In genomic region chr10:9900315-9901070, GRCm38 (mm10) we compare ENCODE assay signal across 8 mouse cellular contexts. TPM values are rescaled to one million over a fixed set of nuclear protein-coding genes. Genes with fewer than 3 reads are reported as not detected.
A peak's percentile ranks its signal among the peaks of the same experiment; 100 is the strongest.
DNase-seq lines count a peak whose midpoint lies in the region; ATAC-seq and TF ChIP-seq lines count a peak whose summit lies in the region.

No protein-coding gene starts in this region.

- intact Hi-C loops in left cerebral cortex, postnatal 25 days (cut with DNase I) = loop anchor here (2.0 kb wide), 2 partner anchors 200 to 420 kb away; no protein-coding TSS in a partner anchor

- H3K27ac ChIP-seq in forebrain, embryonic 15.5 days (replicated peaks) = peak overlapping the region; percentile 93
- peak overlapping the region; percentile 96 for H3K27ac ChIP-seq in hindbrain, embryonic 14.5 days
- H3K27ac ChIP-seq in spleen, adult 2 months (ENCODE audit: insufficient read depth, low read length) = peak overlapping the region; percentile 86

- peak; percentile 41 to 57 for DNase-seq in layer of hippocampus, adult 18-20 months (ENCODE audit: low spot score in 2 of 2)
- no peak for DNase-seq in layer of hippocampus, adult 9-10 months (ENCODE audit: low spot score)
- peak; percentile 23 for DNase-seq in c-Kit-positive CD71-positive TER-119-negative erythroid progenitor cells, embryonic 14.5 days (ENCODE audit: low read depth)
- DNase-seq in hindbrain, embryonic 14.5 days (ENCODE audit: low spot score) = peak; percentile 52
- DNase-seq in left cerebral cortex, postnatal 25 days (ENCODE audit: low spot score in 2 of 2) = peak; percentile 39 to 55
- DNase-seq in spleen, adult 2 months (ENCODE audit: low read depth in 1 of 2, low spot score in 2 of 2) = peak in 1 of 2 experiments; percentile 23

- H3K4me3 ChIP-seq in forebrain, embryonic 15.5 days = peak overlapping the region; percentile 73
- H3K4me3 ChIP-seq in hindbrain, embryonic 14.5 days (replicated peaks; ENCODE audit: low read length) = peak overlapping the region; percentile 73
- H3K4me3 ChIP-seq in spleen, adult 2 months (ENCODE audit: extremely low read depth, insufficient read depth, insufficient read length) = peak overlapping the region; percentile 99

- no peaks in the 10 kb centered on the region for H3K27me3 ChIP-seq in forebrain, embryonic 15.5 days
- no peaks in the 10 kb centered on the region for H3K27me3 ChIP-seq in hindbrain, embryonic 14.5 days (ENCODE audit: control insufficient read depth, insufficient read depth, low read length)
- peaks cover 5% of the 10 kb centered on the region for H3K27me3 ChIP-seq in spleen, adult 2 months (ENCODE audit: control insufficient read depth, insufficient read depth, low read length)

- peak overlapping the region; percentile 86 for H3K9ac ChIP-seq in forebrain, embryonic 15.5 days (replicated peaks)
- H3K9ac ChIP-seq in hindbrain, embryonic 14.5 days = peak overlapping the region; percentile 87

- no peak for TF ChIP-seq CTCF in spleen, adult 2 months (IDR thresholded peaks at IDR 0.05; ENCODE audit: extremely low read depth, insufficient read depth, insufficient read length, insufficient replicate concordance)

- H3K4me1 ChIP-seq in forebrain, embryonic 15.5 days = peaks cover 29% of the 10 kb centered on the region
- H3K4me1 ChIP-seq in hindbrain, embryonic 14.5 days (replicated peaks; ENCODE audit: control insufficient read depth, insufficient read depth, low read length) = peaks cover 24% of the 10 kb centered on the region
- H3K4me1 ChIP-seq in spleen, adult 2 months (ENCODE audit: control insufficient read depth, insufficient read depth, insufficient read length) = peaks cover 4% of the 10 kb centered on the region

- ATAC-seq in forebrain, embryonic 15.5 days (replicated peaks) = peak; percentile 55
- peak; percentile 58 for ATAC-seq in hindbrain, embryonic 14.5 days (ENCODE audit: low FRiP score)
- ATAC-seq in megakaryocyte-erythroid progenitor cell, adult 5-6 weeks (replicated peaks; ENCODE audit: low FRiP score, low TSS enrichment, poor library complexity, severe bottlenecking) = peak; percentile 20

- H3K36me3 ChIP-seq in forebrain, embryonic 15.5 days = no peaks in the 10 kb centered on the region
- no peaks in the 10 kb centered on the region for H3K36me3 ChIP-seq in hindbrain, embryonic 14.5 days (replicated peaks; ENCODE audit: control insufficient read depth, insufficient read depth)
- H3K36me3 ChIP-seq in spleen, adult 2 months (ENCODE audit: control insufficient read depth, insufficient read depth, low read length) = no peaks in the 10 kb centered on the region

- no peak for TF ChIP-seq POLR2A in spleen, adult 2 months (IDR thresholded peaks at IDR 0.05; ENCODE audit: low read depth, low read length)

- peak overlapping the region; percentile 93 for H3K4me2 ChIP-seq in forebrain, embryonic 15.5 days (replicated peaks)
- H3K4me2 ChIP-seq in hindbrain, embryonic 14.5 days (replicated peaks) = peak overlapping the region; percentile 88

- WGBS in forebrain, embryonic 15.5 days = under 1% methylated on average over 66 of the region's 81 CpGs
- WGBS in hindbrain, embryonic 14.5 days = under 1% methylated on average over 45 of the region's 81 CpGs
- under 1% methylated on average over 80 of the region's 81 CpGs for WGBS in spleen, adult 2 months

- no peaks in the 10 kb centered on the region for H3K9me3 ChIP-seq in forebrain, embryonic 15.5 days
- no peaks in the 10 kb centered on the region for H3K9me3 ChIP-seq in hindbrain, embryonic 14.5 days (ENCODE audit: control insufficient read depth, low read length)

RNA-seq across cellular contexts. Expression of gene Stxbp5, which starts 0.4 kb away (rescaled TPM):
- 100 to 1,000 TPM; 109 to 111 TPM for total RNA-seq in layer of hippocampus, adult 18-20 months (2021)
- 7.0 and 7.8 TPM in 2 replicates for polyA plus RNA-seq in forebrain, embryonic 15.5 days (2015; fragmentation: Nextera tagmentation; extraction: Ambion mirVana)
- polyA plus RNA-seq in hindbrain, embryonic 14.5 days (2014; fragmentation: Nextera tagmentation; extraction: Ambion mirVana) = 14.0 and 14.3 TPM in 2 replicates
- 100 to 1,000 TPM; 102 to 116 TPM for total RNA-seq in left cerebral cortex, postnatal 25 days (2021)
- total RNA-seq in megakaryocyte-erythroid progenitor cell, adult 5-6 weeks (2014; fragmentation: Nextera tagmentation) = 45.7 and 56.9 TPM in 2 replicates
- total RNA-seq in megakaryocyte-erythroid progenitor cell, adult 5-6 weeks (2017) = 25.5 and 36.6 TPM in 2 replicates
- polyA plus RNA-seq in spleen, adult 2 months (2012; rRNA removed) = 9.0 and 12.1 TPM in 2 replicates
